Mouse (Mus musculus) G1E (cell line): Measurements from ENCODE around the gene Aldh6a1.

Source experiments
- CTCF ChIP-seq: IDR thresholded peaks from 2 replicates; pipeline ENCODE4 v1.5.1; 2012; ENCODE audit warnings: low read depth, low read length, inconsistent platforms, mixed read lengths
- GATA1 ChIP-seq: IDR thresholded peaks from 2 replicates; pipeline ENCODE4 v1.6.1; 2012; ENCODE audit warnings: borderline replicate concordance, low read length, inconsistent platforms, mixed read lengths

GRCm38 (mm10) chr12:84392681-84393080 is 58.1 kb downstream of the Aldh6a1 start:
- TF ChIP-seq GATA1 (no peak), CTCF (no peak)
